Mouse (Mus musculus) kidney, postnatal 14 days (tissue): Measurements from ENCODE around the gene AY074887.
"Not testable (repeated sequence)": the region's sequence is repeated elsewhere in the genome, so short reads cannot be mapped to it uniquely, and the experiment has no call there.

Experiments used
- DNase-seq: peaks from one replicate; pipeline ENCODE4 v3.0.0; 2022; ENCODE audit warnings: mixed read lengths

Gene AY074887

DNA sequence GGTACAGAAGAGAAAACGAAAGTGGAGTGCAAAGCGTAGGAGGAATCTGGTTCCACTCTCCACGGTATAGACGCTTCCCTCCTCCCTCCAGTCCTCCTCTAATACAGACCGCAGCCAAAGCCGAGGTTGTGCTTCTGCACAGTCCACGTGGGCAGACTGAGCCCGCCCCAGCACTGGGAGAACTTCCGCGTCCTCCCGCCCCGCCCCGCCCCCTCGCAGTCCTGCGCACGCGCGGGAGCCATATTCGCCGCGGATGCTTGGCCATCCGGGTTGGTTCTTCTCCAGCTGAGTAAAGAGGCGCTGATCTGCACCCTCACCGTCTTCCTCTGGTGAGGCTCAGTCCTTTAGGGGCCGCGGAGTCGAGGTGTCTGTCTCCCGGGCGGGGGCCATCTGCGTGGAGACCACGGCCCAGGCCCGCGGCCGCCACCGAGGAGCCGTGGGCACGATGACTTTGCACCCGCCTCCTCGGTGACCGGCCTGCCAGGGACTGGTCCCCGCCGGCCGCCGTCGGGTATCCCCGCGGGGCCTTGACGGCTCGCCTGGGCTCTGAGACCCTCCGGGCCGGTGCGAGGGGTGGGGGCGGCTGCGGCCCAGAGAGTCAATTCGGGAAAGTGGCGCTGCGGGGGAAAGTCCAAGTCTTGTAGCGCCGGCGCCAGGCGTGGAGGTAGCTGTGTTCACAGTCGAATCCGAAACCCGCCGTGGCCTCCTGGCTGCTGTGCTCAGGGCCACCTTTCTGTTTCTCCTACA is at the start of gene AY074887, which contains the start of gene Psma4:
Gene AY074887 (minus strand): TSS at position 424 of the 747 bp plus-strand sequence.
Gene Psma4 (plus strand): TSS at position 216 of the 747 bp plus-strand sequence.
- DNase-seq: peak; percentile 94

DNA sequence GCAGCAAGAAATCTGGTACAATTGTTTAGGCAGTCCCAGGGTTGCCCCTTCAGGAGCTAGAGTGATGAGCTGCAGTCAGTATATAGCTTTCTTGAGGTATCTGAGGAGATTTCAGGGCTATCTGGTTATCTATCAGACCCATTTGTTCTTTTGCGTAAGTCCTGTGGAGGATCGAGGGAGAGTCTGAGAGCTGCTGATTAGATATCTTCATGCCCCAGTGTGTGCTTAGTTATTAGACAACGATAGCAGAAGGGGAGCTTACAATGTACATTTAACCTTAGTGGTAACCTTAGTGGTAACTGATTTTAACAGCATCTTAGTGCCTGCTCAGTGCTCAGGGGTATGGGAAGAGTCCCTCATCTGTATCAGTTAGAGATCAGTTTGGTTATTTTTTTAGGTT is 44.8 kb upstream of the AY074887 start:
- DNase-seq: no peak

DNA sequence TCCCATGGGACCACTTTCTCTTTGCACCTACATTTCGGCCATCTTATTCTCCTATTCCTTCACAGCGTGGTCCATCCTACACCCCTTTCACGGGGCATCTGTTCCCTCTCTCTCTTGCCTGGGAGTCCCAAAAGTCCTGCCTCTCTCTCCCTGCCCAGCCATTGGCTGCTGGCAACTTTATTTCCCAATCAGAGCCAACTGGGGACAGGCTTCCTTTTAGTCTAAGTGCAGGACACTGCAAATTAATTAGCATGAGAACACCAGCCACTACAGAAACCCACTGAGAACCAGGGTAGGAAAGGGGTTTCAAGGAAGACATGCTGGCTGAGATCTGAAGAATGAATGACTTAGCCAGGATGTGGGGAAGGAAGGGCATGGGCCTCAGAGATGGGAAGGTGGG is 43.6 kb upstream of the AY074887 start:
- DNase-seq: no peak

DNA sequence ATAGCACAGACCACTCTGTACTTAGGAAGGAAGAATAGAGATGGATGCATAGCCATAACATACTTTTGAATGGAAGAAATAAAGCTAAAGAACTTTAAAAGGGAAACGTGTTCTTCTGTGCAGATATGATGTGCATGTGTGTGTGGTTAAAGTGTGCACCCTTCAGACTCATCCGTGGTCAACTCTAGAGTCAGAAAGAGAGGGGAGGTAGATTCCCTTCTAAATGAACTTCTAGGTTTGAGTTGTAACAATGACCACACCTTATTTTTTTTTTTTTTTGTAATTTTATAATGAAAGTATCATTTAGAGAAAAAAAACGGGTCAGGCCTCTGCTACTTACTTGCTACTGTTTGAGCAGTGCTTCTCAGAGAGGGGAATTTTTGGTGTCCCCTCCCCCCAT is 39.6 kb upstream of the AY074887 start:
- no peak for DNase-seq

DNA sequence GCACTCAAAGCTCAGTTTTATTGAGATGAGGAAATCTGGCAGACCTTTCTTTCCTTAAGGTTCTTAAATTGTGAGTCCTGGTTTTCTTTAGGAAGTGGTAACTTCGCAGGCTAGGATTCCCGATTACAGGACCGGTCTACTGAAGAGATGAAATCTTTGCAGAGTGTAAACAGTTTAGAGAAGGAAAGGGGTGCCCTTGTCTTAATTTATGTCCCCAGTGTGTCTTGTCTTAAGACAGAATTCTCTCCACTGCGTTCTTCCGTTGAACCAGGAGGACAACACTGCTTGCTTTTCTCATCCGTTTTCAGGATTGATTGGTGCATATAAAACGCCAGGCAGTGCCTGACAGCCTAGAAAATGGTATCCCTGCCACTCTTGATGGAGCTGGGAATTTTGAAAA is 31.6 kb upstream of the AY074887 start:
- DNase-seq: no peak

DNA sequence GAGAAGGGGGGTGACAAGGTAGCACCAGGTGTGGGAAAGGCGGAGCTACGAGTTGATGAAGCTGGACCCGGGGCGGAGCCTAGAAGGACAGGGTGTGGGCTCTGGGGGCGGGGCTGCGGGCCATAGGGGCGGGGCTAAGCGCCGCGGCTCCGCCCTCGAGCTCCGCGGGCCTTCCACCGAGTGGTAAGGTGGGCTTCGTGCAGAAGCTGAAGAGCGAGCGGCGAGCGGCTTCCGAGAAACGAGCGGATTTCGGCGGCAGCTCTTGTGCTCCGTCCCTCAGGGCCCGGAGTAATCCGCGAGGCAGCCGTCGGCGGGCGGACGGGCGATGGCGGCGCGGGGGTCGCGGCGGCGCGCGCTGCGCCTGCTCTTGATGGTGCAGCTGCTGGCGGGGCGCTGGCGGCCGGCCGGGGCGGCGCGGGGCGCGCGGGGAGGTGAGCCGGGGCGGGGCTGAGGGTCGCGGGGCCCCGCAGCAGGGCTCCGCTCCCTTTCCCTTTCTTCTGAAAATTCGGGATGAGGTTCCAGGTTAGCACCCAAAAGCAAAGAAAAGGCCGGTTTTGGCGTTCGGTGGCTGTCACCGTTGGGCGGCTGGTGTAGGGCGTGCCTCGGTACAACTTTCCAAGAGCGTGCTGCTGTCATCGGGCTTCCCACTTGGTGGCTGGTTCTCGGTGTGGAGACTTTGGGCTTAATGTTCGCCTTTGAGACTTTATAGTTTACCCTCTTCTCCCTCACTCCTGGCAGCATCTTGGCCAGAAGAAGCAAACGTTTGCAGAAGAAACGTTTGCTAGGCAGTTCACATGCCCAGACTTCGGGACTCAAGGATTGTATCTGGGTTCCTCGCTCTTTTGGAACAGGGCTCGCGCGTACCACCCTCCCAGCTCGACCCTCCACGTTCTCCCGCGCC is 30.7 kb upstream of the AY074887 start:
- DNase-seq: peak; percentile 54

DNA sequence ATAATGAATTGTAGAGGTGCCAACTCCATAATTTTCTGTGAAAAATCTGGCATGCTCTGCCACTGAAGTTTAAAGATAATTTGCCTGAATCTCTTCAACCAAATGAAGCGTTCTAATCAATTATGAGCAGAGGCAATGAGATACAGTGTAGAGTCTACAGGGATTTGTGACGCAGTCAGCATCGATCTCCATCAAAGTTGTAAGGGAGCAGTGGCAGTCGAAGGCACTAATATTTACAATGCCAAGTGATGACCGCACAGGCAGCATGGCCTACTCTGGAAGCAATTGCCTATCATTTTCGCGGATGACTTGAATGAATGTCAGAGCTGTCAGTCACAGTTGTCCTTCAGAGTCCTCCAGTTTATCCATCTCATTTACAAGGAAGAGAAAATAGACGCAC is 29.9 kb upstream of the AY074887 start, which contains the start of gene Chrna5:
Gene Chrna5 (plus strand): TSS at position 207 of the 400 bp plus-strand sequence.
- DNase-seq: no peak

DNA sequence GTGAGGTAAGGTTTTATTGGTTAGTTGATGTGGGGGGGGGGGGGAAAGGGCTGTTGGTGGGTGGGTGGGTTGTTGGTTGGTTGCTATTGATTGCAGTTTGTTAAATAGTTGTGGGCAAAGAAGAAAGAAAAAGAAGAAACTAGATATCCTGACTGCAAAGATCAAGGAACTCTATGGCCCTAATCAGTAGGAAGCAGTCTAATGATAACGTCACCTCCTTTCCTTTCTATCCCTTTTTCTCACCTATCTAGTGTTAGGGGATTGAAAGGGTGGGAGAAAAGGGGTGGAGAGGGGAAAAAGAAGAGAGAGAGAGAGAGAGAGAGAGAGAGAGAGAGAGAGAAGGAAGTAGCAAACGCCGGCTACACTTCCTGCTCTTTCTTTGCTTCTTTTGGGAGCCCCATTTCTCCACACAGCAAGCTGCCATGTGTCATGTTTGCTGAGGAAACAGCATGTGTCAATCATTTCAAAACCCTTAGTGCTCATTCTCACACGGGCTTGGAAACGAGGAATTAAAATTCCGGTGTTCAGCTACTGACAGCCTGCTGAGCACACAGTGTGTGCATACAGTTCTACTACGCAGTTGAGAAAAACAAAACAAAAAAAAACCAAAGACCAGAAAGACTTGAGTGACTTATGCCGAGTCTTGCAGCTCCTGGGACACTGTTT is 19.3 kb upstream of the AY074887 start:
- no peak for DNase-seq

DNA sequence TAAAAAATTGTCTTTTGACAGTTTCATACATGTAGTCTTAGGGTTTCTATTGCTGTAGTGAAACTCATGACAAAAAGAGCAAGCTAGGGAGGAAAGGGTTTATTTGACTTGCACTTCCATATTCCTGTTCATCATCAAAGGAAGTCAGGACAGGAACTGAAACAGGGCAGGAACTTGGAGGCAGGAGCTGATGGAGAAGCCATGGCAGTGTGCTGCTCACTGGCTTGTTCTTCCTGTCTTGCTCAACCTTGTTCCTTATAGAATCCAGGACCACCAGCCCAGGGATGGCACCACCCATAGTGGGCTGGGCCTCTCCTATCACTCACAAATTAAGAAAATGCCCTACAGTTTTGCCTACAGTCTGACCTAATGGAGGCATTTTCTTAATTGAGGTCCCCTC is 12.9 kb upstream of the AY074887 start:
- no peak for DNase-seq

DNA sequence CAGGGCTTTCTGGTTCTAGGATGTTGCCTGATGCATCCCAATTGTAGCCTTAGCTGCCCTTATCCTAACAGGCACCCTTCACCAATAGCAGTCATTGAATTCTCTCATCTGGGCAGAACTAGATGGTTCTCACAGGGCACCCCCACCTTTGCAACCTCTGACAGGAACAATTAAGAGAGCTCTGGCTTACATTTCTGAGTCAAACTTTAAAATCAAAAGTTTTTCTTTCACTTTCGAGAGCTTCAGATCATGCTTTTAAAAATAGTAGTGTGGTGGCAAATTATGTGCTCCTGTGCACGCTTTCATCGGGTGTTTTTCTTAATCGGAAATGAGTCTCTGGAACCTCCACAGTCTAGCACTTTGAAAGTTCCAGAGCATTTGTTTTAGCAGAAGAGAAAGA is 10.3 kb upstream of the AY074887 start:
- DNase-seq: no peak

DNA sequence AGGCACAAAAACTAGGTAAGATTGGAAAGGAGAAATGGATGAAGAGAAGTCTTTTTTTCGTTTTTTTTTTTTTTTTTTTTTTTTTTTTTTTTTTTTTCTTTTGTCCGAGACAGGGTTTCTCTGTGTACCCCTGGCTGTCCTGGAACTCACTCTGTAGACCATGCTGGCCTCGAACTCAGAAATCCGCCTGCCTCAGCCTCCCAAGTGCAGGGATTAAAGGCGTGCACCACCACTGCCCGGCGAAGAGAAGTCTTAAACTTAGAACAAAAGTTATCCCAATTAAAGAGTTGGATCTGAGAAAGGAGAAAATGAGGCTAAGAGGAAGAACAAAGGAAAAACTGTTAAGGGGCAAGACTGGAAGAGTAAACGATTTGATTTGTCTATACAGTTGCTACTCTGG is 636 bp downstream of the AY074887 start:
- not testable (repeated sequence) for DNase-seq

DNA sequence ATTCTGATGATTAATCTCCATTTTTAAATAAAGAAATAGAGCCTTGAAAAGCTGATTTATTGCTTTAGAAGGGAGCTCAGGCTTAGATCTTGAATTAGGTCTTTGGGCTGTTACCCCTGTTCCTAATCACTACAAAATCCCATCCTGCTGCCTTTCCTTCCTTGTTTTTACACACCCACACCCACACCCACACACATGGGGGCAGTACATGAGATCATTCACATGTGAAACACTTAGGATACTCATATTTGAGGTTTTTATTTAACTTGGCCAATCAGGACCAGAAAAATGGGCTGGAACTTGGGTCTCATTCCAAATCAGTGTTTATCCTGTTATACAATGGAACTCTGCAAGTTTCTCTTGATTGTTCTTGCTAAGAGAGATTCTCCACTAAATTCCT is 1.3 kb downstream of the AY074887 start:
- no peak for DNase-seq

DNA sequence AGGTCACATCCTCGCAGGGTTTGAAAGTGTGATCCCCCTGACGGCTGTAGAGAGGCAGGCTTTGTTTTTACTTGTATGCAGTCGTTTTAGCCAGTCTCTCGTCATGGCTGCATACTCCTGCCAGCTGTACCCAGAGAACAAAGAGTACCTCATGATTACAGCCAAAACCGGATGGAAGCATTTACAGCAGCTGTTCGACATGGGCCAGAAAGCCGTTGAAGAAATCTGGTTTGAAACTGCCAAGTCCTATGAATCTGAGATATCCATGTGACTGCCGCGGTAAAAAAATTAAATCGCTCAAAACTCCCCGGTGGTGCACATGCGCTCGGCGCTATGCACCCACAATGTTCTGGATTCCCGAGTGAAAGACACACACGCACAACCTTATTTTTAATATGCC is 4.5 kb downstream of the AY074887 start:
- DNase-seq: no peak

DNA sequence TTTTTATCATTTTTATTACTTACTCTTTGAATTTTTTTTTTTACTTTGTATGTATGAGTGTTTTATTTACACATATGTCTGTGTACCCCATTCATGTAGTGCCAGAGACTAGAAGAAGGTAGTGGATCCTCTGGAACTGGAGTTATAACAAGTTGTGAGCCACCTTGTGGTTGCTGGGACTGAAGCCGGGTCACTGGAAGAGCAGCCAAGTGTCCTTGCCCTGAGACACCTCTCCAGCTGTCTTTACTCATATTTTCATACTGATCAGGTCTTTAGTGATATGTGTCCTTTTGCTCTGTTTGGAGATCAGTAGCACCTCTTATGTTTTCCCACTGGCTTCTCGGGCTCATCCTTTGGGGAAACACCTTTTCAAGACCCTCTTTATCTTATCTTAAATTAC is 6.3 kb downstream of the AY074887 start:
- no peak for DNase-seq

DNA sequence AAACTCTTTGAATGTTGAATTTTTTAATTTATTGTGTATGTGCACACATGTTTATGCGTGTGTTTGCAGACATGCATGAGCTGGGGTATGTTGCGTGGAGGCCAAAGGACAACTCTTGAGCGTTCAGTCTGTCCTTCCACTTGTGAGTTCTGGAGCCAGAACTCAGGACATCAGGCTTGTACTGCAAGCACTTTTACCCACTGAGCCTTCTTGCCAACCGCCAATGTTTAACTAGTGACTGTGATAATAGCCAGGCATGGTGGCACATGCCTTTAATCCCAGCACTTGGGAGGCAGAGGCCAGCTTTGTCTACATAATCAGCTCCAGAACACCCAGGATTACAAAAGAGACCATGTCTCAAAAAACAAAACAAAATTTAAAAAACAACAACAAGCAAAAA is 8.7 kb downstream of the AY074887 start:
- no peak for DNase-seq

DNA sequence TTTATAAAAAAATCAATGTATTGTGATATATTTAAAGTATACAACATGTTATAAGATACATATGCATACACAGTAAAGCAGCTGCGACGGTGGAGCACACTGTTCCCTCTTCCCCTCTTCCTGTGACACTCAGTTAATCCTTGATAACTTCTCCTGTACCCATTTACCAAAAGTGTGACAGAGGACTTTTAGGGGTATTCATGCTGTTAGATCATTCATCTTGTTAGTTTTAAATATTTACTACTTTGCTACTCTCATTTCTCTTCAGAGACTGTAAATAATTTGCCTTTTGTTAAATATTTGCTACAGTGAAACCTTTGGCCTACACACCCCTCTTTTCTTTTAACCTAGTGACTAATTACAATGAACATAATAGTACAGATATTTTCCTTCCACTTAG is 18.4 kb downstream of the AY074887 start:
- DNase-seq: no peak

DNA sequence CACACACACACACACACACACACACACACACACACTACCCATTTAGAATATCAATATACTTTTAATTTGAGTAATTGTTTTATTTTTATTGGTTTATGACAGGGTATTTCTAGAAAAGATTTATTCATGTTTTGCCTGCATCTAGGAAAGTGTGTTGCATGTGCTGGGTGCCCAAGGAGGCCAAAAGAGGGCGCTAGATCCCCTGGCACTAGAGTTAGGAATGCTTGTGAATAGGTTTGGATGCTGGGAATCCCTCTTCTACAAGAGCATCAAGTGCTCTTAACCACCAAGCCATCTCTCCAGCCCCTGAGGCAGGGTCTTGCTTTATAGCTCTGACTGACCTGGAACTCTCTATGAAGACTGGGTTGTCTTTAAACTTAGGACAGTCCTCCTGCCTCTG is 19.0 kb downstream of the AY074887 start:
- no peak for DNase-seq

DNA sequence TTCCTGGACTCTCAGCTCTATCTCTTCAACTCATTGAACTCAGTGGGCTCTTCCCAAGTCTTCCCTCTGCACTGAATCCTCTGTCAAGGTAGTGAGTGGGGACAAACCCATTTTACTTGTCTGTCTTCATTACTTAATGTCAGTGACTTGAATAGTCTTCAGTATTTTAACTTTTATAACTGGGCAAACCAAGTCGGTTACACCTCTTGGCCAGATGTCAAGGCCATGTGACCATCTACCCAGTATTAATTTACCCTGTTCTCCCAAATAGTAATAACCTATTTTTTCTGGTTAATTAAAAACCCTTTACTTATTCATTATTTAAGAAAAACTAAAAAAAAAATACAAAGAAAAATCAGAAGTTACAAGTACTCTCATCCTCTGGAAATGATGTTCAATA is 20.1 kb downstream of the AY074887 start:
- DNase-seq: no peak

DNA sequence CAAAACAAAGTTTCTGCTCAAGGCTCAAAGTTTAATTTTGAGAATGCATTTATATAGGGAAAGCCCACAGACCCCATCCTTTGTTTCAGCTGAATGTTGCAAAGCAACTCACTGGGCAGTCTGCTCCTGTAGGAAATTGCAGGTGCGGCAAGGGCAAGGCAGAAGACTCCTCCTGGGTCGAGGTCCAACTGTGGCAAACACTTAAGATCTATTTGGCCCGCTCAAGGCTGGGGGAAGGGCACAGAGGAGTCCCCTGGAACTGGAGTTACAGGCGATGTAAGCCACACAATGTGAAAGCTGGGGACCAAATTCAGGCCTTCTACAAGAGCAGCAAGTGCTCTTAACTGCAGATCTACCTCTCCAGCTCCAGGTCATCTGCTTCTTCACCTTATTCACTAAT is 30.9 kb downstream of the AY074887 start:
- DNase-seq: peak; percentile 54

DNA sequence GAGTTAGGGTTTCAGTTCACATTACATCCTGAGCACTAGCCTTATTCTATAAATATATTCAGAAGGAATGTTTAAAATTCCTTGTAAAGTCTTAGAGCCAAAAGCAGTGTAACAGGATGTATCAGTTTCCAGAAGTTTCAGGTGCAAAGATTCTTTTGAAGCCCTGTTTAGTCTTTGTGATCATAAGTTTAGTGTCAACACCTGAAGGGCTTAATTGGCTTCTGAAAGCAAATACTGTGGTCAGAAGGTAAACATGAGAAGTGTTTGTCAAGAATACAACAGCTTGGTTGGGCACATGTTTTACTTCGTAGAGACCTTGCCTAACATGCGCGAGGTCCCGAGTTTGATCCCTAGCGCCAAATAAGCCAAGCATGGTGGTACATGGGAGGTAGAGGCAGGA is 32.0 kb downstream of the AY074887 start:
- no peak for DNase-seq

DNA sequence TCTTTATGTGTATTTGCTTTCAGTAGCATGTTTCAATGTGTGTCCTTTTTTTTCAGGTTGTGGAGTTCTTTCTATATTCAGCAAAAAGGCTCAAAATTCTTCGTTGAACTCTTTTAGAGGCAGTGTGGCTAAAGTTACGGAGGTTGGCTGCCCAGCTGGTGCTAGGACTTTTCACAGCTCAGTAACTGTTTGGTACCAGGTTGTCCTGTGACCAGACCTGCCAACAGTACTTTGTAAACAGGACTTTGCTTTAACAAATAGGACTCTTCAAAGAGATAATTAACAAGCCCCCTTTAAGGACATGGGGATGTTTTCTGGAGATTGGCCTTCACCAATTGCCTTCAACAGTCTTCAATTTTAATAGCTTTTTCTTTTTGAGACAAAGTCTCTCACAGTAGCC is 32.6 kb downstream of the AY074887 start:
- peak; percentile 25 for DNase-seq

DNA sequence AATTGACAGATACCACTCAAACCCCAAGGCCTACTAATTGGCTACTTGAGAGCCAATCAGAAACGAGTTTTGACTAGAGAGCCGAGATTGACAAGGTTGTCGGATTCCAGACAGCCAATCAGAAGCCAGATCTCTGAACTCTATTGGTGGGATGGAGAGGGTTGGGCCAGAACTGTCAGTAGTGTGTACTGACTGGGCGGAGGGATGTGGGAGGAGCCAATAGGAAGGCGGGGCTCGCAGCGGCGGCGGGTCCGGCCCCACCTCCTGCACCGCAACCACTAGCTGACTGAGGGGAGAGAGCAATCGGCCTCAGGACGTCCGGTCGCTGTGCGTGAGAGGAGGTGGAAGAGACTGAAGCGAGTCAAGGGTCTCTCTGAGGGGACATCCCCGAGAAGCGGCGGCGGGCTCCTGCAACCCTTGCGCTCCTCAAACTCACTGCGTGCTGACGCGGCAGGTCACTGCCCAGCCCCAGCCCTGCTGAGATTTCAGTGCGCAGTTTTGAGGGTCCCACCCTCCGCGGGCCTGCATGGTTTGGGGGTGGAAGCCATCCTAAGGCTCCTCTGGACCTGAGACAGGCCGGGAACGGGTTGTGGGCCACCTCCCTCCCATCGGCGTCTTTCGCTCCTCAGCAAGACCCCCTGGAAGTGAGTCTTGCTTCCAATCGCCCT is 33.7 kb downstream of the AY074887 start, which contains the start of gene Hykk:
Gene Hykk (plus strand): TSS at position 274 of the 668 bp plus-strand sequence.
- peak; percentile 94 for DNase-seq

DNA sequence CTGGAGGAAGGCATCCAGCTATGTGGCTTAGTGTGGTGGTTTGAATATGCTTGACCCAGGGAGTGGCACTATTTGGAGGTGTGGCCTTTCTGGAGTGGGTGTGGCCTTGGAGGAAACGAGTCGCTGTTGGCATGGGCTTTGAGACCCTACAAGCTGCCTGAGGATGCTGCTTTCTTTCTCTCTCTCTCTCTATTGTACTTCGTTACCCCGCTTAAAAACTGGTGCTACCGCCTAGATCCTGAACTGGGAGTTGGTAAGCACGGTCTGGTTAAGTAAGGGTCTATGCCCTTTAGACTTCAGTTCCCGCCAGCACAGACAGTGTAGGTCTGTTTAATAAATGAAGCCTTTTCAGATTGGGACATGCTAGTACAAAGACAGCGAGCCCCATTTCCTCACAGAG is 34.4 kb downstream of the AY074887 start:
- no peak for DNase-seq
